Mouse (Mus musculus): ENCODE measurements around the gene Tti1.

DNA sequence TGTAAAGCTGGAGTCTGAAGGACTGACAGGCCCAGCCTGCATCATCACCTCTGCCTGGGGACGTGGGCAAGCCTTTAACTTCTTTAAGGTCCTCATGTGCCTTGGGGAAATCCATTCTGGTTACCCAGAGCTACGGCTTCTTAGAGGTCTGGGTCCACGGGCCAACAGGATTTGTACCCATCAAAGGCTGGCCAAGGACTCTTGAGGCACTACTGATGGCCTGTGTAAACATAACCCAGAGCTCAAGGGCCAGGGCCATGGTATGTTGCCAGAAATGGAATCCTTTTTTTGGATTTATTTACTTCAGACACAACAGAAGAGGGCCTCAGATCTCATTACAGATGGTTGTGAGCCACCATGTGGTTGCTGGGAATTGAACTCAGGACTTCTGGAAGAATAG is 45.5 kb downstream of the Tti1 start:
- no peak for TF ChIP-seq CEBPB (IDR thresholded peaks at IDR 0.05; ENCODE audit: insufficient read depth, poor library complexity, severe bottlenecking)
- no peak for TF ChIP-seq MYOG (IDR thresholded peaks at IDR 0.05; ENCODE audit: control insufficient read depth in 1 of 3, insufficient read depth in 1 of 3, insufficient read length in 2 of 3, low read depth in 2 of 3)
- no peak for TF ChIP-seq POLR2AphosphoS2 (IDR thresholded peaks at IDR 0.05; ENCODE audit: insufficient read length, low read depth)
- TF ChIP-seq TCF3 (IDR thresholded peaks at IDR 0.05; ENCODE audit: insufficient read length, low read depth) = no peak
- no peak for TF ChIP-seq USF1 (IDR thresholded peaks at IDR 0.05; ENCODE audit: low read depth)
- TF ChIP-seq POLR2A (IDR thresholded peaks at IDR 0.05; ENCODE audit: insufficient read length, low read depth) = no peak
- TF ChIP-seq MYOD1 (IDR thresholded peaks at IDR 0.05; ENCODE audit: control insufficient read depth in 1 of 3, insufficient read length in 2 of 3, low read depth in 2 of 3) = no peak
- no peak for TF ChIP-seq MAX (IDR thresholded peaks at IDR 0.05; ENCODE audit: low read depth)
- no peak for TF ChIP-seq SRF (IDR thresholded peaks at IDR 0.05; ENCODE audit: control insufficient read depth, insufficient read length, low read depth)

All from myocyte (in vitro differentiated cells).